Mouse (Mus musculus) limb, embryonic 14.5 days (tissue): Measurements from ENCODE around the gene Gm525. TPM values are rescaled to one million over a fixed set of nuclear protein-coding genes. Genes with fewer than 3 reads are reported as not detected.
A peak's percentile ranks its signal among the peaks of the same experiment; 100 is the strongest.

Source experiments
- ATAC-seq: fragments of 200-750 bp; cut with Nextera tagmentation; 2 replicates; pipeline ENCODE4 v1.8.0; 2017; ENCODE audit warnings: low read depth, moderate number of reproducible peaks, moderate TSS enrichment; ENCODE audit not compliant: low FRiP score
- DNase-seq: peaks from one replicate; pipeline ENCODE4 v3.0.0-alpha.2; 2015; ENCODE audit warnings: low spot score
- H3K27ac ChIP-seq: fragments of 300-500 bp; sonication (generic); replicated peaks from 2 replicates; pipeline ENCODE4 v1.5.1; 2014; ENCODE audit warnings: low read depth, mild to moderate bottlenecking, low read length, moderate library complexity, mixed read lengths
- H3K27me3 ChIP-seq: fragments of 300-500 bp; sonication (generic); 2 replicates; pipeline ENCODE4 v1.6.1; 2014; ENCODE audit warnings: low read length, mixed read lengths; ENCODE audit not compliant: control insufficient read depth, insufficient read depth
- H3K36me3 ChIP-seq: fragments of 300-500 bp; sonication (generic); 2 replicates; pipeline ENCODE4 v1.6.1; 2014; ENCODE audit warnings: mild to moderate bottlenecking, low read length, moderate library complexity, mixed read lengths; ENCODE audit not compliant: control insufficient read depth, insufficient read depth
- H3K4me1 ChIP-seq: fragments of 300-500 bp; sonication (generic); 2 replicates; pipeline ENCODE4 v1.6.1; 2014; ENCODE audit warnings: antibody characterized with exemption, low read length, mixed read lengths; ENCODE audit not compliant: control insufficient read depth, insufficient read depth
- H3K4me2 ChIP-seq: fragments of 300-500 bp; sonication (generic); replicated peaks from 2 replicates; pipeline ENCODE4 v1.6.1; 2014; ENCODE audit warnings: low read depth, mild to moderate bottlenecking, low read length, moderate library complexity; ENCODE audit not compliant: severe bottlenecking
- H3K4me3 ChIP-seq: fragments of 300-500 bp; sonication (generic); replicated peaks from 2 replicates; pipeline ENCODE4 v1.5.1; 2014; ENCODE audit warnings: low read length
- H3K9ac ChIP-seq: fragments of 300-500 bp; sonication (generic); 2 replicates; pipeline ENCODE4 v1.6.1; 2014; ENCODE audit warnings: mild to moderate bottlenecking, low read depth, low read length, moderate library complexity; ENCODE audit not compliant: severe bottlenecking
- H3K9me3 ChIP-seq: fragments of 300-500 bp; sonication (generic); 2 replicates; pipeline ENCODE4 v1.6.1; 2016; ENCODE audit warnings: low read length; ENCODE audit not compliant: control insufficient read depth
- POLR2A ChIP-seq: fragments of 200-500 bp; IDR thresholded peaks from 2 replicates; pipeline ENCODE4 v1.8.0; 2012; ENCODE audit warnings: inconsistent platforms, mild to moderate bottlenecking, moderate library complexity, borderline replicate concordance; ENCODE audit not compliant: insufficient read depth, insufficient read length; ENCODE audit errors: extremely low read depth
- WGBS: fragments of 180-500 bp; shearing (Covaris S2); extraction: QIAGEN DNeasy Blood & Tissue Kit; methylation state at CpG from one replicate; pipeline ENCODE4 v1.1.7; 2014; 5-methylcytosine and 5-hydroxymethylcytosine counted together
- polyA plus RNA-seq, 2 experiments: library from polyadenylated mRNA; depleted of rRNA in 1 of 2; stranded (reverse) in 1 of 2; unstranded in 1 of 2; fragments of >200 nt; fragmentation: Nextera tagmentation in 1 of 2; extraction: Ambion mirVana in 1 of 2; gene quantifications; 2 replicates each; pipeline versions ENCODE4 v1.2.1 to v1.2.3; 2012 to 2014

Gm525 gene
- polyA plus RNA-seq, 2 experiments = 1.8 to 2.3 TPM

GRCm38 (mm10) chr11:89055931-89056690 is 17.5 kb upstream of the Gm525 start:
- no peak for ATAC-seq
- 89% methylated on average over 13 of the region's 13 CpGs for WGBS
- Histone ChIP-seq H3K9me3 (no peaks in the 10 kb centered on the region), H3K4me2 (no peak overlapping the region), H3K36me3 (peaks cover 17% of the 10 kb centered on the region), H3K27me3 (no peaks in the 10 kb centered on the region), H3K4me1 (peaks cover 15% of the 10 kb centered on the region), H3K4me3 (no peak overlapping the region), H3K27ac (no peak overlapping the region), H3K9ac (no peak overlapping the region)
- no peak for TF ChIP-seq POLR2A
- no peak for DNase-seq

- no peak for TF ChIP-seq POLR2A
- peak overlapping the region; percentile 83 for H3K4me2 ChIP-seq
- no peaks in the 10 kb centered on the region for H3K27me3 ChIP-seq
- DNase-seq (no peak), ATAC-seq (no peak)
- peak overlapping the region; percentile 79 for H3K4me3 ChIP-seq
- H3K4me1 ChIP-seq = peaks cover 15% of the 10 kb centered on the region
- H3K36me3 ChIP-seq = 0 out of 2 replicates have a peak, but pooled peaks cover 7% of the 10 kb centered on the region
- H3K27ac ChIP-seq = no peak overlapping the region
- no peaks in the 10 kb centered on the region for H3K9me3 ChIP-seq
- 73% methylated on average over 11 of the region's 11 CpGs for WGBS
- peak overlapping the region; percentile 78; the same call in 1 of the 2 replicates for H3K9ac ChIP-seq
These were observed 14.9 kb upstream of the Gm525 start for GRCm38 (mm10) chr11:89058515-89059270.

- Histone ChIP-seq H3K4me3 (peak overlapping the region; percentile 79), H3K36me3 (no peaks in the 10 kb centered on the region), H3K9me3 (no peaks in the 10 kb centered on the region), H3K4me1 (peaks cover 15% of the 10 kb centered on the region), H3K27ac (peak overlapping the region; percentile 61), H3K27me3 (no peaks in the 10 kb centered on the region), H3K4me2 (peak overlapping the region; percentile 83), H3K9ac (peak overlapping the region; percentile 78)
- DNase-seq = no peak
- TF ChIP-seq POLR2A = no peak
- WGBS = 0% methylated on average over 32 of the region's 33 CpGs
- ATAC-seq = no peak; the same call in none of the 2 replicates
These were observed 13.7 kb upstream of the Gm525 start for GRCm38 (mm10) chr11:89059919-89060422.

- 0 out of 2 replicates have a peak, but pooled peaks have one; percentile 45 for TF ChIP-seq POLR2A
- H3K9me3 ChIP-seq = no peaks in the 10 kb centered on the region
- H3K4me3 ChIP-seq = peak overlapping the region; percentile 79
- H3K4me2 ChIP-seq = peak overlapping the region; percentile 83
- ATAC-seq = peak; percentile 95
- H3K27ac ChIP-seq = peak overlapping the region; percentile 61
- DNase-seq = peak; percentile 88
- peak overlapping the region; percentile 78 for H3K9ac ChIP-seq
- no peaks in the 10 kb centered on the region for H3K36me3 ChIP-seq
- WGBS = 1% methylated on average over 48 of the region's 63 CpGs
- no peaks in the 10 kb centered on the region for H3K27me3 ChIP-seq
- H3K4me1 ChIP-seq = peaks cover 15% of the 10 kb centered on the region
These were observed 13.1 kb upstream of the Gm525 start for GRCm38 (mm10) chr11:89060423-89061089.

GRCm38 (mm10) chr11:89061362-89061761 is 12.3 kb upstream of the Gm525 start:
- no peak overlapping the region for H3K4me3 ChIP-seq
- no peak for ATAC-seq
- no peaks in the 10 kb centered on the region for H3K9me3 ChIP-seq
- no peak for DNase-seq
- WGBS = 75% methylated on average over 7 of the region's 7 CpGs
- H3K9ac ChIP-seq = no peak overlapping the region
- H3K4me2 ChIP-seq = no peak overlapping the region
- no peaks in the 10 kb centered on the region for H3K36me3 ChIP-seq
- no peaks in the 10 kb centered on the region for H3K27me3 ChIP-seq
- no peak for TF ChIP-seq POLR2A
- H3K27ac ChIP-seq = no peak overlapping the region
- peaks cover 15% of the 10 kb centered on the region for H3K4me1 ChIP-seq
